Mouse (Mus musculus) cortical plate, adult 2 months (tissue): ENCODE measurements around the gene Nceh1. TPM values are rescaled to one million over a fixed set of nuclear protein-coding genes. Genes with fewer than 3 reads are reported as not detected.

Experiments
- H3K27ac ChIP-seq: fragments of 200-500 bp; 2 replicates; pipeline ENCODE4 v1.5.1; 2012; ENCODE audit warnings: low read length, control low read depth, inconsistent platforms; ENCODE audit not compliant: insufficient read depth
- H3K4me1 ChIP-seq: fragments of 200-500 bp; 2 replicates; pipeline ENCODE4 v1.6.1; 2011; ENCODE audit warnings: low read length; ENCODE audit not compliant: control insufficient read depth, insufficient read depth
- H3K4me3 ChIP-seq: fragments of 200-500 bp; 2 replicates; pipeline ENCODE4 v1.5.1; 2011; ENCODE audit warnings: mild to moderate bottlenecking, low read length, control low read depth; ENCODE audit not compliant: insufficient read depth
- CTCF ChIP-seq: fragments of 200-500 bp; IDR thresholded peaks from 2 replicates; pipeline ENCODE4 v1.5.1; 2011; ENCODE audit warnings: mild to moderate bottlenecking, control low read depth, low read length; ENCODE audit not compliant: insufficient read depth; ENCODE audit errors: extremely low read depth
- POLR2A ChIP-seq: fragments of 200-500 bp; IDR thresholded peaks from 2 replicates; pipeline ENCODE4 v1.6.1; 2011; ENCODE audit warnings: mild to moderate bottlenecking, low read length, control low read depth; ENCODE audit not compliant: insufficient read depth; ENCODE audit errors: extremely low read depth
- polyA plus RNA-seq: library from polyadenylated mRNA; depleted of rRNA; stranded (reverse); fragments of >200 nt; gene quantifications from 2 replicates; pipeline ENCODE4 v1.2.3, GENCODE M21; 2012; rRNA removed

Nceh1 gene
- polyA plus RNA-seq, 1 experiment, result 62.1 TPM

DNA sequence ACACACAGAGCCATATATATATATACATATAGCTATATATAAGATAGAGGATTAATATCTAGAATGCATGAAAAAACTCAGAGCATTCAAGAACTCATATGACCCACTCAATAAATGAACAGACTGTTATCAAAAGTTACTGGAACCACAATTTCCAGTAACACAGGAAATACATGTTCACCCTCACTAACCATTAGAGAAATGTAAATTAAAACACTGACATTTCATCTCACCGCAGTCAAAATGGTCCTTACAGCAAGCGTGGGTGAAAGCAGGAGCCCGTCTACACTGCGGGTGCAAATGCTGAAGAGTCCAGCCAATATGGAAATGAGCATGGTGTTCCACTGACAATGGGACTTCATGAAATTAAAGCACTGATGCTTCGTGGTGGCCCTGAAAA, 147.9 kb downstream of the Nceh1 start:
- Histone ChIP-seq H3K27ac (no peak overlapping the region), H3K4me1 (no peaks in the 10 kb centered on the region), H3K4me3 (no peak overlapping the region)
- TF ChIP-seq POLR2A (no peak), CTCF (no peak)

Other genes starting within 250 kb of the Nceh1 start
- 0.66 and 0.71 TPM in 2 replicates for gene Ect2, start 29.1 kb upstream of the Nceh1 start, polyA plus RNA-seq
- gene Tnfsf10, start 134.1 kb downstream of the Nceh1 start, polyA plus RNA-seq, result 2.1 and 2.4 TPM in 2 replicates
- gene Ghsr, start 188.4 kb downstream of the Nceh1 start, polyA plus RNA-seq, result 0.02 and 0.09 TPM in 2 replicates